Mouse (Mus musculus) CD4-positive helper T cell, adult 2 months (primary cell): ENCODE measurements at regions not wholly inside any gene's neighbourhood (a gene's known extent, or its start where the extent isn't known, plus 50 kb on each side); places are given as distances from the start of the nearest gene placed in this dataset.

Source experiments
- DNase-seq: peaks from one replicate; pipeline ENCODE4 v3.0.0-alpha.2; 2012; ENCODE audit warnings: low read depth, missing footprints, low spot score

DNA sequence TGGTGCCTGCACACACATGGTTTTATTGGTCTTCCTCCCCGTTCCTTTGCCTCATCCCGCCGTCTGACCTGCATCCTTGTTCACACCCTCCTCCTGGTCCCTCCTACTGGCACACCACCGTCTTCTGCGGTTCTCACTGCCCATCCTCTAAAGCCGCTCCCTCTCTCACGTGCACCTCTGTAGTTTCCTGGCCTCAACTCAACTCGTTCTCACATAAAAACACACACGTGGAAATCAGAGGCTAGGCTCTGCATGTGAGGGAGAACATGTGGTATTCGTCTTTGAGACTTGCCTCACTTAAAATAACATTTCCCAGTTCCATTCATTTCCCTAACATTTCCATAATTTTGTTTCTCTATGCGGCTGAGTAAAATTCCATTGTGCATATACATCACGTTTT, 69.5 kb downstream of the Aldh8a1 start:
- no peak for DNase-seq

DNA sequence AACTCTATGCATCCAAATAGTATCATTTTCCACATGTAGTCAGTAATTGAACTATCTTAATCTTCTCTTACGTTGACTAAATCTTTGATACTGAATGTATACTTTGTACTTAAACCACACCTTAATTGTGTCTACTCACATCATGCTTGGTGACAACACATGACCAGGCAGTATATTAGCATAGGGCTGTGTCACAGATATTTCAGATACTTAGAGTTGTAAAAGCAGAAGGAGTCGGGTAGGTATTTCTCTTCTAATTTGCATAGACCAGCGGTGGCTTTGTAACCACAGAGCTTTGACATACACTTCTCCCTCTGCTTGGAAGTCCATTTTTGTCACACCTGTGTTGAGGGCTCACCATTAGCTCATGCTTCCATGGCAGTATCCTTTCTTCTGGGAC, 71.0 kb downstream of the Aldh8a1 start:
- DNase-seq, result no peak

DNA sequence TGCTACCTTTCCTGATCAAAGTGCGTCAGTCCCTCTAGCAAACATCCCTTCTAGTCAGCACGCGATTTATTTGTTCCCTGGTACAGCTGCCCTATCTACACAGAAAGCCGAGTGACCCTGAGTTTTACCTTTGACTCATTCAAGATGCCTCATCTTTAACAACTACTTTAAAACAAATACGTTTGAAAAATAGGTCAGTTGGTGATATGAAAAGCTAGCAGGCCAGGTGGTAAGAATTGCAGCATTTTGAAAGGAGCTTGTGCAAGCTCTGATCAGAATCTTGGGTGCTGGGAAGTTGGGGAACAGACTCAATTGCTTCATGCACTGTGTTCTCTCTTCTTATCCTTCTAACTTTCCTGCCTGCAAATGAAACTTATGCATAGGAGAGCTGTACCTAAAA, 71.9 kb downstream of the Aldh8a1 start:
- no peak for DNase-seq

DNA sequence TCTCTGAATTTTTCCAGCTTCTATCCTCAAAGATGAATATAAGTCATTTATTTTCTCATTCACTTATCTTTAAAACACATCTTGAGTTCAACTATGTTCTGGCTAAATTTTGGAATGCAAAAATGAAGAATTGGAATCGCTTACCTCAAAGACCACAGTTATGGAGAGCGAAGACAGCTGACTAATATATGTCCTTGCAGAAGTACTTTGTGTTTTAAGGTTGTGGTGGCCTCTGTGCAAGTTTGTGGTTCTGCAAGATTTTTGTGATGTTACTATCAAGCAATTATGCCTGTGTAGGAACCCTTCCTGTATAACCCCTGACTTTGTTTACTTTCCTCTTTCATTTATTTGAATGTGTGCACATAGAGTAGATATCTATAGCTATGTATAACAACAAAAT, 75.5 kb downstream of the Aldh8a1 start:
- DNase-seq, result no peak

DNA sequence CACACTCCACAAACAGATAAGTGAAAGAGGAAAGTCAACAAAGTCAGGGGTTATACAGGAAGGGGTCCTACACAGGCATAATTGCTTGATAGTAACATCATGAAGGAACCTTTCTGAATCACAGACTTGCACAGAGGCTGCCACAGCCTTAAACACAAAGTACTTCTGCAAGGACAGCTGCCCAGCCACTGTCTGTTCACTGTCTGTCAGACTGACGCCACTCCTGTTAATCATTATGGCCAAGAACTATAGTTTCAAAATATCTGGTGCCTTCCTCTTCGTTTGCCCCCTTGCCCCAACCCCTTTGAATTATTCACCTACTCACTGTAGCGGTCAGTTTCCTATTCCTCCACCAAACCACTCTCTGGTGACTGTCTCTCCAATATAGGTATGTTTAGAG, 76.4 kb downstream of the Aldh8a1 start:
- DNase-seq, result no peak

DNA sequence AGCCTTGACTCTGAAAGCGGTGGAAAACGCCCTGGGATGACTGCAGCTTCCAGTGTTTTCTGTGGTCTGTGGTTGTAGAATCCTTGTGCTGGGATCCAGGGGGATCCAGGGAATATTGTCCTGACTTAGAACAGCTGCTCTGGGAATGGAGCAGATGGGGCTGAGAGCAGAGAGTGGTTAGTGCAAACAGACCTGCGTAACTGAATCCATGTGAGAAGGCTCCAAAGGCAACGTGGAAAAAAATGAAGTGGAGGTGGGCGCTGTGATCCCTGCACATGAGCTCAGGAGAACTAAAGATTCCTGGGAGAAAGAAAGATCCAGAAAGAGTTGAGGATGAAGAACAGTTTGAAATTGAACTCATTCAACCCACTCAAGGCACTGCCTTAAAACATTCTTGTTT, 77.1 kb downstream of the Aldh8a1 start:
- DNase-seq, result no peak

DNA sequence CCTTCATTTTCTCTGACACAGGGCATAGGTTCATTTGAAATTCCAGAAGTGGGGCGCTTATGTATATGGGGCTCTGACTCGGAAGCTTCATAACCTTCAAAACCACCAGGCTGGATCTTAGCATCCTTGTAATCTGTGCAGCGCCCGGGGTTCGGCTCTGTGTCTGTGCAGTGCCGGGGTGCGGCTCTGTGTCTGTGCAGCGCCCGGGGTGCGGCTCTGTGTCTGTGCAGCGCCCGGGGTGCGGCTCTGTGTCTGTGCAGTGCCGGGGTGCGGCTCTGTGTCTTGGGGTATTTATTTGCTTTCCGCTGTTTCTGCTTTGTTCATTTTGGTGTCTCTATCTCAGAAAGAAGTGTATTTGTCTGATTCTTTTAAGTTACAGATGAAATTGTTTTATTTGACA, 77.7 kb downstream of the Aldh8a1 start:
- no peak for DNase-seq

DNA sequence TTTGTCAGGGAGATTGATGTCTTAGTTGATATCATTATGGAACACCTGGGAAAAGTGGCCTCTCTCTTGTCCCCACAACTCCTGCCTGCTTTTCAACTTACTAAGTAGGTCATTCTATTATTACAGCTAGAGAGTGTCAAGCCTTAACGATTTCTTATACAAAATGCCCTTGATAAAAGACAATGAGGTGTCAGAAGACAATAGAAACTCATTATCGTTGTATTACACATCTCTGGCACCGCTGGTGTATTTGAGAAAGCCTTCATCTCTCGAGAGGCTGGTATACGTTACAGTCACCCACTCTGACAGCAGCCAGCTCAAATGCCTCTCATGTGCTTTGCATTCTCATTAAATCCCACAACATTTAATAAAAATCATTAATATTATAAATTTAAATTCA, 78.8 kb downstream of the Aldh8a1 start:
- DNase-seq, result no peak

DNA sequence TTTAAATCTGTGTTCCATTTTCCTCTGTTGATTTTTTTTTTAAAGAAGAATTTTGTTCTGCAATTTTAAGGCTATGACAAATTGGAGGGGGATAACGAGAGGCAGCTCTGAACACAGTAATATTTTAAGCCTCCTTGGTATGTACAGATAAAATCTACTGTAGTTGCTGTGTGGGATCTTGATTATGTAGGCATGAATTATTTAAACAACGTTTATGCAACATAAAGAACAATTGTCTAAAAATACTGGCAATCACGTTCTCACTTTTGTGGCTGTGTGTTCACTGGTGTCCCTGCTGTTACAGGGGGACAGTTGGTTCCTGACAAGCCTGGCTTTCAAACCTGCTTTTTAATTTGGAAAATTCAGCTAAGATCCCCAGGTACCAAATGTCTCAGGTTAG, 79.3 kb downstream of the Aldh8a1 start:
- no peak for DNase-seq

DNA sequence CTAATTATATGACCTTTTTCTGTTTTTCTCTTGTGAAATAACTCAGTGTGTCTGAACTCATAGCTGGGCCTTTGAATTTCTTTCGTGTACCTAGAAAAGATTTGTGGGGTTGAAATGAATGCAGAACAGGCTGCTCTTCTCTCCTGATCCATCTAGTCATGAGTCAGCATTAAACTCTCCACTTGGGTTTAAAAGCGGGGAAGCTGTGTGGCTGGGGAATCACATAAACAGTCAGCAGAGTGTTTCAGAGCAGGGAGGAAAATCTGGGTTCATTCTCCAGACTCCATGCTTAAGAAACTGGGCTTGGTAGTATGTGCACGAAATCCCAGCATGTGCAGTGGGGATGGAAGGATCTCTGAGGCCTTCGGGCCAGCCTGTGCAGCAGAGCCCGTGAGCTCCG, 79.9 kb downstream of the Aldh8a1 start:
- DNase-seq, result no peak

DNA sequence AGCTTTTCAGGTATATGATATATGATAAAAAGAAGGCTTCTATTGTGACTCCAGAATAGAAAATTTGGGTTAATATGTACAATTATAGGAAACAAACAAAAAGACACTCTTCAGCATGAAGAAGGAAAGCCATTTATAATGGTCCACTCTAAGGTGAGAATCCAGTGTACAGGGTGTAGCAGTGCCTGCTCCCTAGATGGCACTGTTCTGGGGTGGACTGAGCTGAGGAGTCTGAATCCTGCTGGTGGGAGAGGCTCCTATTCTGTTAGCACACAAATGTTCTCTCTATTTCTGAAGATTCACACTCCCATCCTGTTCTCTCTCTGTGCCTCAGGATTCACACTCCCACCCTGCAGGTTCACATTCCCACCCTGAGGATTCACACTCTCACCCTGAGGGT, 81.5 kb downstream of the Aldh8a1 start:
- DNase-seq, result no peak

DNA sequence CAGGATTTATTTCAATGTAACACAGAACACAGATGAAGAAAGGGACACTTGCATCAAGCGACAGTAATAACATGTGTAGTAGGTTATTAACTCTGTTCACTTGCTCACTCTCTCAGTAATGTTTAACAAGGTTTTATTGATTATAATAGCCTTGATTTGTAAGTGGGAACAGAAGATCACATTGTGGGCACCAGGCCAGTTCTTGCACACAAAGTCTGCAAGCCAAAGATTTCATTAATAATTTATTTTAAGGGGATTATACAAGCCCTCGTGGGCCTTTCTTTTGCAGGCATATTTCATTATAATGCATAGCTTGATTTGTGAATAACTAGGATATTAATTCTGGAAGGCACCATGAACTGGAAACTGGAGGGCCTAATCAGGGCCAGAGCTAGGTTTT, 83.0 kb downstream of the Aldh8a1 start:
- no peak for DNase-seq

DNA sequence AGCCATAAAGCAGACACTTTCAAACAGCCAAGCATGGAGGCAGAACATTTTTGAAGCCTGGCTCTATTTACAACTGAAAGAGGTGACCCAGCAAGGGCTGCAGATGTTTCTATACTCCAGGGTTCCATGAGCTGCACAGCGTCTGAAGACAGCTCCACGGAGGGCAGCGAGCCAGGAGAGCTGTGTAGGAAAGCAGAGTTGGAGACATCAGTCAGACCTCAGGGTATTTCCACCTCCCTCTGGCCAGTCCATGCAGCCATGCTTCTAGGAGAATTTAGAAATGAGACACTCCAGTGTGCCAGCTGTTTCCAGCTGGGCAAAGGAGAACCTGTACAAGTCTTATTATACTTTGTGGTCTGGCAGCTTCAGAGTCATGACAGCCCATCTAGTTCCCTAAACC, 85.8 kb downstream of the Aldh8a1 start:
- no peak for DNase-seq

DNA sequence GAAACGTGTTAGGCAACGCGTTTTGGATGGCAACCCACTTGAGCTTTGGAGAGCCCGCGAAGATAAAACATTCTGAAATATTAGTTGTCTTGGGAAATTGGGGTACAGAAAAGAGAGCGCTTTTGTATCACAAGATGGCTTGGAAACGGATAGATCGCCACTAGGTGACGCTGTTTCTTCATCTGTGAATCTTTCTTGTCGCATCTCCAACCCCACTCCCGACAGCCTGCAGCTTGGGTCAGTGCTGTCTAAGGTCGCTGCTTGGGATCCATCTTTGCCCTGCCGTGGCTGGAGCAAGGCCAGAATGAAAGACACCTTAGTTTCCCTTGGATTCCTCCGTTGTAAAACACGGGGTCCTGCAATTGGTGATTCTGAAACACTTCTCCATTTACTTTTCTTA, 88.3 kb downstream of the Aldh8a1 start:
- DNase-seq, result peak; percentile 76

DNA sequence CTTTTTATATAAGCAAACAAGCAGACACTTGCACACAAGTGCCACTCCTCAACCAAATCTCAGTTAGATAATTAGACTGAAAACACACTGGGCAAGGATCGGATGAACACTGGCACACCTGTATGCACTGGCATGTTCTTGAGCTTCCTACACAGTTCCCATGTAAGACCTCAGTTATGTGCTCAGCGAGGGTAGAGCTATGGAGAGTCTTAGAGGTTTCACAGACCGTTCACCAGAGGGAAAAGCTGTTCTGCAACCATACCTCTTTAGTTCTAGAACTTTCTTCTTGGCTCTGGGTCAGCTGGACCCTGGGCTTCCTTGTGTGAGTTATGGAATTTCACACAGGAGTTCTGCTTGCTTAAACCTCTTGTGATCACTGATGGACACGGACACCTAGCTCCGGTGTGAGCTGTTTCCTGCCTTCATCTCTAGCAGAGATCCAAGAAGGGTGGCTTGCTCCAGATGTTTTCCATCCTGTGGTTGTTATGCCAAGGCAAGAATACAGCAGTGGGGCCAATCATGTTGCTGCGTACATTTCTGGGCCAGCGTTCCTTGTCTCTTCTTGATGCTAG, 88.8 kb downstream of the Aldh8a1 start:
- no peak for DNase-seq

DNA sequence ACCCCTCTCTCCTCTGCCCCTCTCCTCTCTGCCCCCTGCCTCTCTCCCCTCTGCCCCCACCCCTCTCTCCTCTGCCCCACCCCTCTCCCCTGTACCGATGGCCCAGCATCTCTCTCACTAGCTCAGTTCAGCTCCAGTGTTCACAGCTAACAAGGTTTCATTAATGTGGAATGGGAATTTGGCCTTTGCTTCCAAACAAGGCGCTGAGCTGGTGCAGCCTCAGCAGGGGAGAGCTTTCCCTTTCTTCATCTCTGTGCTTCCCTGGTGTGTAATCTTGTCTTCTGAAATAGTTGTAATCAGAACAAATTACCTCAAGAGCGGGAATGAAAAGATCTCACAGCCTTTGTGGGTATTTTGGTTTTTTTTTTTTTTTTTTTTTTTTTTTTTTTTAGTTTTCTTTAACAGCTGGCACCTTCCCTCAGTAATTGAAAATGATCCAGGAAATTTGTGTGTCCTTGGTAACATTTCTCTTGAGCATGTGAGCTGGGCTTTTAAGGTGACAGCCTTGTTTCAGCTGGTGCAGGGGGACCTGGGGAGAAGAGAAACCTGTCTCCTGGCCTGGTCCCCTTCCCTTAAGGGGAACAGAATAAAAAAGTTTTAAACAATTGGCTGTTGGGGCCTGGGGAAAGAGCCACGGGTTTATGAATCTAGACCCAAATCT, 90.5 kb downstream of the Aldh8a1 start:
- DNase-seq, result no peak

DNA sequence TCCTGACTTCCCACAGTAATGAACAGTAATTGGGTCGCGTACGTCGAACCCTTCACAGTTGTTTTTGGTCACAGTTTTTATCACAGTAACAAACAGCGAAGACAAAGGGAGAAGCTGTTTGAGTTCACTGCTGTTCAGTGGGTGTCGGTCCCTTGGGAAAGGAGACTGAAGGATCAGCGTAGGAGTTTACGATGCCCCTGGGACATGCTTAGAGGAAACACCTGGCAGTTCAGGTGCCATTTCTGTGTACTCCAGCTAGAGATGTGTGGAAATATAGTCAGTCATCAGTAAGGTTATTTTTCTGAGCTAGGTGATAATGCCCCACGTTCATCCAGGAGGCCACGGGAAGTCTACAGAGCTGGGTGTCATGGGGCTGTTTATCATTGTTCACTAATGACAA, 91.3 kb downstream of the Aldh8a1 start:
- DNase-seq, result no peak

DNA sequence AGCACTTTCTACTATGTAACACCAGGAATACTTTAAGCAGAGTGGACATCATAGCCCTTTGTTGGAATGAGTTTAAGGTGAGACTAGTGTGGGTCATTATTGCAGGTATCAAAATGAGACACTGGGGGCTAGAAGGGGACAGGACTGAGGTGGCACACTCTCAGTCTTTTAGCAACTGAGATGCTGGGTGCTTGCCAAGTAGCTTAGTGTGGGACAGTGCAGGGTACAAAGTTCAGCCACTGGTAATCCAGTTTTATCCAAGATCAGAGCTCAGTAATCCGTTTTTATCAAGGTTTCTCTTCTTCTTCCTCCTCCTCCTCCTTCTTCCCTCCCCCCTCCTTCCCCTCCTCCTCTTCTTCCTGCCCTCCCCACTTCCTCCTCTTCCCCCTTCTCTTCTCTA, 92.9 kb downstream of the Aldh8a1 start:
- DNase-seq, result peak; percentile 34

DNA sequence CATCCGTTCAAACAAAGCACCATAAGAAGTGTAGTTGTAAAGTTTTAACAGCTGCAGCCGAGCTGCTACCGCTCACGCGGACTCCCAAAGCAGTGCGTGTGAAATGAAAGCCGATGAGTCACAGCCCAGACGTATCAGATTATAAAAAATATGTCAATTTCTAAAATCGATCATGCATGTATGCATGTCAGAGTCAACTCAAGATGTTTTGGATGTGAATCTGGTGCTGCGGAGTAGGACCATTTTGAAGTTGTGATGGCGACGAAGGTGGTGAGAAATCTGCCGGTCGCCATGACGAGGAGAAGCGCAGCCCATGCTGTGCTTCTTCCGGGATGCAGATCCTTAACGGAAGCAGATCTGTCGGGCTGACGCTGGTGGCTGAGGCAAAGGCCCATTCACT, 93.5 kb downstream of the Aldh8a1 start:
- DNase-seq, result no peak

DNA sequence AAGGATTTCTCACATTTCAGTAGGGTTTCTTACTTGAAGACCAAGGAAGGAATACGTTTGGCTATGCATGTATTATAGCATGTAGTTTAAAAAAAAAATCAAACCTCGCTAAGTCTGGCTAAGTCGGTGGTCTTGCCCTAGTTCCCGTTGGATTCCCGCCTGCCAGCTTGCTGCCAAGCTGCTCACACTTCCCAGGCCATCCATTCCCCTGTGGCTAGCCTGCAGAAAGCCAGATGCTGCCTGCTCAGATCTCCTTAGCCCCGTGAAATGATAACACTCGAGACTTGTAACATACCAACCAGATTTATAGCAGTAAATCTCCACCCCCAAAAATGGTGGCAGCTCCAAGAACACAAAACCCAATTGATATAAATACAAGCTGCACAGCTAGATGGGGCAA, 97.2 kb downstream of the Aldh8a1 start:
- DNase-seq, result no peak

DNA sequence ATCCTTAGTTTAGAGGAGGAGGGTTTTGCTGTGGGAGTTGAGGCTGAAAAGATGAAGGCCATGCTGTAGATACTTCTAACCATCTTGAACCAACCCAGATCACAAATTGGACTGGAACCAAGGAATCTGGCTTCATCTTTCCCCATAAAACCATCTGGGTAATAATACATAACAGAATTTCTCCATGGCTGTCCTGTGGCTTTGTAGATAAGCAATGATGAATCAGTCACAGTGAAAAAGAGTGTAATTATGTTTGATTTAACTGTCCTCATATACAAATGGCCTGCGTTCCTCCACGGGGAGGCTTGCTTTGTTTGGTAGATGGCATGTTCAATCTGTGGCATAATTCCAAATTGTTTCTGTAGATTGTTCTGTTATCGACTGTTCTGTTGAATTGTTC, 100.9 kb downstream of the Aldh8a1 start:
- no peak for DNase-seq

DNA sequence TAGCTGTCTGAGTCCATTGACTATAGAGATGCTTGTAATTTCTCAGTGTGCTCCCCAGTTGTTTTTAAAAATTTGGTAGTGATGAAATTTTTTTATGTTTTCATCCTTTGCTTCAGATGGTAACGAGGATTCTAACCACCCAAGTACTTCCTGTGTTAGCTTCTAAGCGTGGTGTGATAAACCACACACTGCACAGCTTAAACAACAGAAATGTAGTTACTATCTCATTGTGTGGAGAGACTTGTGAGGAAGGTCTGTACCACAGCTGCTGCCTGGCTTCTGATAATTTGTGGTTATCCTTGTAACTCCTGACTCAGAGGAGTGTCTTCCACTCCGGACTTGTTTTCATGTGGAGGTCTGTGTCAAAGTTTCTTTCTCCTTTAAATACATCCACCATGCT, 102.3 kb downstream of the Aldh8a1 start:
- DNase-seq, result peak; percentile 68

DNA sequence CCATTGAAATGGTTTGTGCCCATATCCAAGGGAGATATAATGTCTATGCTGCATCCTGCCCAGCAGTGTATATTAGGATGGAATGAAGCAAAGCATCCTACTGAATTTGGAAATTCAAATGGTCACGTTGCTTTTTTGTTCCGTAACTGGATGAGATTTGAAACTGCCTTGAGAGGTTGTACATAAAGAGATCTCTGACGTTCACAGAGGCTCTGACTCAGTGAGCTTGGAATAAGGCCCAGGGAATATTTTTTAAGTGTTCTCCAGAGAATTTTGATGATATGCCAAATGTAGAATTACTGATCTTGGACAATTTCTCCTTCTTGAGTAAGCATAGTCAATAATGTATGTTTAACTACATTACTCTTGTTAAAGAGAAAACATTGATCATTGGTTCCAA, 104.2 kb downstream of the Aldh8a1 start:
- DNase-seq, result no peak

DNA sequence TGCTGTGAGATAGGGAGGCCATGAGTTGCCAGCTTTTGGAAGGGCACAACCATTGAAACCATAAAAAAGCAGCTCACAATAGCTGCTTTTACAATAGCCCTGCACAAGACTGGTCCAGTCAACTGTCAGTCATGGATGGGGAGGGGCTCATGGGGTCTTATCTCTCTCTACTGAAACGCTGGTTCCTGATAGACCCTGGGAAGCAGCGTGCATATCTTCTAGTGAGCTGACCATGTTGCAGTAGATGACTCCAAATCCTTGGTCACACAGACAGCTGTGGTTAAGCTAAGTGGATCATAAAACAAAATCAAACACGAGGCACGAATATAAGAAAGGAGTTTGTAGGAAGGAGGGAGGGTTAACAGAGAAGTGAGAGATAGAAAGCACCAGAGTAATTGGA, 105.0 kb downstream of the Aldh8a1 start:
- DNase-seq, result no peak
